Mouse (Mus musculus) T-helper 2 cell (primary cell): ENCODE data around the gene Gm20388.

Experiments used
- in situ Hi-C: fragments of 300-600 bp; cut with MboI, MseI; formaldehyde crosslinking; loops from one replicate; pipeline ENCODE4 v1.15.1; 2025; ENCODE audit warnings: high pct_unique_total_duplicates

Gene Gm20388

DNA sequence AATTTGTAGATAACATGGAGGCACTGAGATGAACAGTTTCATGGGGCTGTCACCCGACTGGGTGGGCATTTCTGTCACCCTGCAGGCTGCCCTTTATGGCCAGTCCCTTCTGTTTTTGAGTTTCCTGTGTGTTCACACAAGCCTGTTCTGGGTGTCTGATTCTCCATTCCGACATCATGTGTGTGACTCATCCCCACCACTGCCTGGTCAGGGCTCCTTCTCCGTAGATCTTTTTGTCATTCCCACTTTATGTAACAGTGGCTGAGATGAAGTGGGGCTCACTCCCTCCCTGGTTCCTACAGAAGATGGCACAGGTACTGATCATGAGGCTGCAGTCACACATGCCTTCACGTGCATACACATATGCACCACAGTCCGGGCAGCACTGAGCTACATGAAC lies 3212.0 kb downstream of the Gm20388 start:
- in situ Hi-C loops: no loop called here

DNA sequence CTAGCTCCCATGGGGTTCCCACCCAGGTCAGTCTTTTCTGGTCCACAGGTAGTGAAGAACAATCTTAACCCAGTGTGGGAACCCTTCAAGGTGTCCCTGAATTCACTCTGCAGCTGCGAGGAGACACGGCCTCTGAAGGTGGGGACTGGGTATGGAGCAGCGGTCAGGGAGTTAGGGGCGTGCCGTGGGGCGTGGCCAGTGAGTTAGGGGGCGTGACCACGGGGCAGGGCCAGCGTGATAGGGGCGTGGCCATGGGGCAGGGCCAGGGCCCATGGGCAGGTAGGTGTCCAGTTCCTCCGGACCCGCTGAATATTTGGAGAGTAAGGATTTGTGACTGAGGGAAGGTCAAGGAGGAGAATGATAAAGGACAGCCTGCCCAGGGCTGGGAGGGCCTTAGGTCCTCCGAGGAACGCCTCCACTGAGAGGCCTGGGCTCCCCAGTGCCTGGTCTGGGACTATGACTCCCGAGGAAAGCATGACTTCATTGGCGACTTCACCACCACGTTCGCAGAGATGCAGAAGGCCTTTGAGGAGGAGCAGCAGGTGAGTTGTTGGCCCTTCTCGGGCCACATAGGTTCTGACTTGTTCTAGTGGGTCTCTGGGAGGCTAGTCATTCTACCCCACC lies 3215.7 kb downstream of the Gm20388 start:
- in situ Hi-C loops: no loop called here

DNA sequence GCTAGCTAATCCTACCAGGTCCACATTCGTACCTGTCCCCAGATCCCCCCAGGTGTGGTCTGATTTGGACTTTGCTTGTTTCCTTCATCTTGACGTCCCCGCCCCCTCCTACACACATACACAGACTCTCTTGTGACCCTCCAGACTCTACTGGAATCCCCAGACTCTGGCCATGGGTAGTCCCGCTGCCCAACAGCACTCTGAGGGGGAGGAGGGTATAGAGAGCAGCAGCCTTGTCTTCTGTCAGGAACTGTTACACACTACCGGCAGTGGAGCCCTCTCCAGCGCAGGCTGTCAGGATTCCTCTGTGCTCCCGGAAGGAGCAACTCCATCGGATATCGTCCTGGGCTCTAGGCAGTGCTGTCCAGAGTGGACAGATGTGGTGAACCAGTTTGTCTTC lies 3220.4 kb downstream of the Gm20388 start:
- in situ Hi-C loops: no loop called here

DNA sequence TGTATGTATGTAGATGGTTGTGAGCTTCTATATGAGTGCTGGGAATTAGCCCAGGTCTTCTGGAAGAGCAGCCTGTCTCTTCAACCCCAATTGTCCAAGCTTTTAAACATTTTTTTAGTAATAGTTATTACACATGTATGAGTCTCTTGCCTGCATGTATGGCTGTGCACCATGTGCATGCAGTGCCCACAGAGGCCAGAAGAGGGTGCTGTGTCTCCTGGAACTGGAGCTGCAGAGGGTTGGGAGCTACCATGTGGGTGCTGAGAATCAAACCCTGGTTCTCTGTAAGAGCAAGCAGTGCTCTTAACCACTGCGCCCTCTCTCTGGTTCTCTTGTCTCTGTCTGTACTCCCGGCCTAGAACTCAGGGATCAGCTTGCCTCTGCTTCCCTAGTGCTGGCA lies 3222.3 kb downstream of the Gm20388 start:
- in situ Hi-C loops: no loop called here

DNA sequence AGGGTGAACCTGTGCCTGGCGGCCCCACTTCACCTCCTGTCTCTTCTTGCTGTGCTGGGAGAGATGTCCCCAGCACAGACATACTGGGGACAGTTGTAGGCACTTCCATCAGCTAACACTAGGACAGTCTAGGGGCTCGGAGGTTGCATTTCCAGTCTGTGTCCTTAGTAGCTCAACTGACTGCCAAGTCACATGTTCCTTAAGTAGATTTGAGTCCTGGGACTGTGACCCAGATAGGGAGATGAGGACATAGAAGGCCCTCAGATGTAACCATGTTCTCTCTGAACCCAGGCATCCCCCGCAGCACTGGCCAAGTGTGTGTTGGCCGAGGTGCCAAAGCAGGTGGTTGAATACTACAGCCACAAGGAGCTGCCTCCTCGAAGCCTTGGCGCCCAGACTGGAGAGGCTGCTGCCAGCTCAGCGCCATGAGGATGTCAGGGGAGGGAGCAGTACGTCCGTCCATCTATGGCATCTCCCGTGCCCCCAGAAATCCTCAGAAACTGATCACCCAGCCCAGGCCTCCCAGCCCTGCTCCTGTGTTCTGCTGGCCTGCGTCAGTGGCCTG lies 3223.6 kb downstream of the Gm20388 start:
- in situ Hi-C loops: no loop called here

DNA sequence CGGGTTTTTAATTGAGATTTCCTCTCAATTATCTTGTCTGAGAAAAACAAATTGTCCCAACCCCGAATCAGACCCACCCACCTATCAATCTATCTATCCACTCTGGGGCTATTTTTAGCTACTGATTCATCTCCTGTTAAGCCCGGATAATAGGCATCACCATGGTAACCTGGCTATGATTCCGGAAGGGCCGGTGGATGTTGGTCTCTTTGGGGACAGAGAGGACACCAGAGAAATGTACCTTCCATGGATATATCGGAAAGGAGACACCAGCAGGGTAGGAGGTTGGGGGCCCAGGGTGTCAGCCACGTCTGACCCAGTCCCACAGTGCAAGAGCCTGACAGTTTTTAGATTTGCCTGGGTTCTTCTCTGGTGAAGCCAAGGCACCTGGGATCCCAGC lies 3224.8 kb downstream of the Gm20388 start:
- in situ Hi-C loops: no loop called here

DNA sequence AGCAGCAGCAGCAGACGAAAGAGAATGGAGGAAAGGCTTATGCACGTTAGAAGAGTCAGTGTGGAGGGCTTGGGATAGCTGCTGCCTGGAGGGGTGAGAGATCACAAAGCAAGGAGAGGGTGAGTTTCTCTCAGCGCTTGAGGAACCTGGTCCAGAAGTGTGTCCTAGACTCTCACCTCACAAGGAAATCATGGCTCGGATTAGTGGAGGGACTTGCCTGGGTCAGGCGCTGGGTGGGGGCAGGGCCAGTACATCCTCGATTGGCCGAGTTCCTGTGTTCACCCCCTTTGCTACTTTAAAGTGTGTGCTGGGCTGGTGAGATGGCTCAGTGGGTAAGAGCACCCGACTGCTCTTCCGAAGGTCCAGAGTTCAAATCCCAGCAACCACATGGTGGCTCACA lies 3225.2 kb downstream of the Gm20388 start:
- in situ Hi-C loops: no loop called here

DNA sequence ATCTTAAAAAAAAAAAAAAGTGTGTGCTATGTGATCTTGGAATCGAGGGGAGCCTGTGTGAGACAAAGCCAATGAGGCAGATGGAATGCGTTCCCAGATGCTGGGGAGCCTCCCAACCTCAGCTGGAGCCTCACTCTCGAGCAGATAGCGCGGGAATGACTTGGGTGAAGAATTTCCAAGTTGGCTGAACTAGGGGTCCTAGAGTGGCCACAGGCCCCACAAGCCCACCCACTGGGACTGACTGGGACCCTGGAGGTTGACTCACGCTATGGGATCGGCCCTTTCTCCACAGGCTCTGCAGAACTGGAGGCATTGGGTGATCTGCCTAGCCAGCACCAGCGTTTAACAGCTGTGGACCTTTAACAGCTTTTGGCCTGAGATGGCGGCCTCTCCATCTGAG lies 3225.6 kb downstream of the Gm20388 start:
- in situ Hi-C loops: no loop called here

DNA sequence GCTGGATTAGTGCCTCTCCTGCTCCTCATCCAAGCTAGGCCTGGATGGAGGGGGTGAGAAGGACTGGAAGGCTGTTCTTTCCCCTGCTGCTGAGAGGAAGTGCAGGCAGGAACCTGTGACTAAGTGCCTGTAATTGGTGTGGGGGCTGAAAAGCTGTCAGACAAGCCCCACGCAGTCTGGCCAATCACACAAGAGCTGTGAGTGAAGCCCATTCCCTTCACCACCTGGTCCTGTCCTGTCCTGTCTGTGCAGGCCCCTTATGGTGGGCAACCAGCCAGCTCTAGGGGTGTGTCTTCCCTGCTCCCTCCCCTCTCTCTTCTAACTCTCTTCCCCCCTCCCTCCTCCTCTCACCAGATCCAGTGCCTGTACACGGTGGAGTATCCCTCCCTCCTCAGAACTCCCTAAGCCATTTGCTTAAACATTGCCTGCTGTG lies 3227.0 kb downstream of the Gm20388 start:
- in situ Hi-C loops: no loop called here

DNA sequence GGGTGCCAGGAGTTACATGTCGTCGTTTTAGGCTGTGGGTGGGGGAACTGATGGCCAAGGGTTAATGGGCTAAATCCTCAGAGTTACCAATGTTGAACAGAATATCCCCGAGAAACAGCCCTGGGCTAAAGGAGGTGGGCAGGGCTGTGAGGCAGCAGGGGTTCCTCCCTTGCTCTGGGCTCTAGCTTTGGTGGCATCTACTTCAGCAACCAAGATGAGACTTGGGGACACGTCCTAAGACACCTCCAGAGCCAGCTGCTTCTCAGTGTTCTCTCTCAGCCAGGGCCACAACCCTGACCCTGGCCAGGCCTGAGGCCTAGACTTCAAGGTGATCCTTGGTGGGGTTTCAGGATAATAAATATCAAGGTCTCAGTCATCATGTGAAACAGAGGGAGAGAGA lies 3228.1 kb downstream of the Gm20388 start:
- in situ Hi-C loops: no loop called here

DNA sequence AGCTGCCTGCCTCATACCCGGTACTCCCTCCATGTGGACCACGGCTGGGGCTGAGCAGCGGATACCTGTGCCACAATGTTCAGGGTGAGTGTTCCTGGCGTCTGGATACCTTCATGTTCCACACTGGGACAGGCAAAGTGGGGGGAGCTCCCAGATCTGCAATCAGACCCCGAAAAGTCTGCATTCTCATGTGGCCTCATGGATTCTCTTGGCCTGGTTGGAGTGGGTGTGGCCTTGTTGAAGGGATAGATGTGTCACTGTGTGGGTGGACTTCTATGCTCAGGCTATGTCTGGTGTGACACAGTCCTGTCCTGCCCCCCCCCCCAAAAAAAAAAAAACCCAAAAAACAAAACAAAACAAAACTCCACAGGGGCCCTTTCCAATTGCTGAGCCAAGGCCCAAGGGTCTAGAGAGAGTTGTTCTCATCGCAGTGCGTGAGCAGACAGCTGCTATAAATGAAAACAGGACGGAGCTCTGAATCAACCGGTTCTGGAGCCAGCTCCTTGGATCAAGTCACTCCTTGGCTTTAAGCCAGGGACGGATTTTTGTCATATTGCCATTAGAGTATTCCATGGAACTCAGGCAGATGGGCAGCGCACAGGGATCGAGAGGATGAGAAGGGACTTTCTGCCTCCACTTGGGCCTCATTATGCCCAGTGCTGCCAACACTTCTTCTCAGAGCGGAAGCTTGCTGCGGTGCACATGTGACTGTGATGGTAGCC lies 3231.3 kb downstream of the Gm20388 start:
- in situ Hi-C loops: loop anchor here (5.0 kb wide), 1 partner anchor 45 kb away; the partner anchor contains the start of gene Dpep1

DNA sequence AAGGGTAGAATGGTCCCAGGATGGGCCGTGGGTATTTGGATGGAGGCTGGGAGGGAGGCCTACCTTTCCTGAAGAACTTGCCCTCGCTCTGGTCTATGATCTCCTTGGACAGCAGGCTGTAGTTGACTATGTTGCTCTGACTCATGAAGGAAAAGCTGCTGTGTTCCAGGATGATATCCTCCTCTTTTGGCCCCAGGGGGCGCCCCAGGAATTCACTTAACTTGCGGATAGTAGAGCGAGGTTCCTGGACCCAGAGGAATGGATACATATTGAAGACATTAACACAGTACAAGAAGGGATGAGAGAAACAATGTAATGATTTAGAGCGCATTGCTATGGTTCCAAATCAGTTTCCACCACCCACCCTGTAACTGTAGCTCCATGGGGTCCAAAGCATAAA lies 3234.6 kb downstream of the Gm20388 start:
- in situ Hi-C loops: no loop called here

DNA sequence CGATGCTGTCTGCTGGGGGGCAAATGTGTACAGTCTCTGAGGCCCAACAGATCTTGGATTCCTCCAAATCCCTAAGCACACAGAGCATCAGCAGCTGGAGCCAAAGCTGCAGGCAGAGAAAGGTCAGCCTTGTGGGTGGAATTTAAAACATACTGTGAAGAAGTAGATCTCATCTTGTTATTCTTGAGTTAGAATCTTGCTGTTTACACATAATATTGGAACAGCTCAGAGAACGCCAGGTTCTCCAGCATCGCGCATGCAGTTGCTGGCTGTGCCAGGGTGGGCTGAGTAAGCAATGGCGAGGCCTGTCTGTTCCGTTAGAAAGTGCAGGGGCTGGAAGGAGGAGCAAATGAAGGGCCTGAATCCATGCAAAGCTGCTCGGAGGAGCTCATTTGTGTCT lies 3235.7 kb downstream of the Gm20388 start:
- in situ Hi-C loops: no loop called here

DNA sequence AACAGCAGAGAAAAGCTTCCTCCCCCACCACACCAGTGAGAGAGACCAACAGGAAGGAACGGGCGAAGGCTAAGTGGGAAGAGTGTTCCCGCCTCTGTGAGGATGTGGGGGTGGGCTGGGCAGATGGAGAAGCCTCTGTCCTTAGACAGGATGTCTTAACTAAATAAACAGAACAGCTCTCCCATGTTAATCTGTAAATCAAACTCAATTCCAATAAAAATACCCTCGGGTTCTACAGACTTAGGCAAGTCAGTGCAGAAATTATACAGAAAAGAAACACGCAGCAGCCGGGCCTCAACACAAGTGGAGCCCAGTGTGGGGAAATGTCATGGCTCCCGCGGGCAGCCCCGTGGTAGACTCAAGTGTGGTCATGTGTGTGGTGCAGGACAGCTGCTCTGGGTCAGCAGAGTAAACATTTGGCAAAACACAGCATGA lies 3240.1 kb downstream of the Gm20388 start:
- in situ Hi-C loops: no loop called here

DNA sequence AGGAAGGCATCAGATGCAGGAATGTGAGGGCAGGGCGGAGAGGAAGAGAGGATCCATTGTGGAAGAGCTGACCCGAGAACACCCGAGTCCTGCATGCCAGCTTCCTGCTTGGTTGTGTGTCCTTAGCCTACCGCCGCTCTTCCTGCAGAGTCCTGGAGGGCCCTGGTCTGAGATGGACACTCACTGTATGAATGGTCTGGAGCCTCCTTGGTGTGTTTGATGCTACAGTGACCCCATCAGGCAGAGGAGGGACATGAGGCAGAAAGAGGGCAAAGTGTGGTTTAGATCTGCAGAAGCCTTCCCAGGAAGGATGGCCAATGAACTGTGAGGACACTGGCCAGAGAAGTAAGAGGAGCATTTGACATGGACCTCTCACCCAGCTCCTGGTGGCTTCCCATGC lies 3244.5 kb downstream of the Gm20388 start:
- in situ Hi-C loops: no loop called here

DNA sequence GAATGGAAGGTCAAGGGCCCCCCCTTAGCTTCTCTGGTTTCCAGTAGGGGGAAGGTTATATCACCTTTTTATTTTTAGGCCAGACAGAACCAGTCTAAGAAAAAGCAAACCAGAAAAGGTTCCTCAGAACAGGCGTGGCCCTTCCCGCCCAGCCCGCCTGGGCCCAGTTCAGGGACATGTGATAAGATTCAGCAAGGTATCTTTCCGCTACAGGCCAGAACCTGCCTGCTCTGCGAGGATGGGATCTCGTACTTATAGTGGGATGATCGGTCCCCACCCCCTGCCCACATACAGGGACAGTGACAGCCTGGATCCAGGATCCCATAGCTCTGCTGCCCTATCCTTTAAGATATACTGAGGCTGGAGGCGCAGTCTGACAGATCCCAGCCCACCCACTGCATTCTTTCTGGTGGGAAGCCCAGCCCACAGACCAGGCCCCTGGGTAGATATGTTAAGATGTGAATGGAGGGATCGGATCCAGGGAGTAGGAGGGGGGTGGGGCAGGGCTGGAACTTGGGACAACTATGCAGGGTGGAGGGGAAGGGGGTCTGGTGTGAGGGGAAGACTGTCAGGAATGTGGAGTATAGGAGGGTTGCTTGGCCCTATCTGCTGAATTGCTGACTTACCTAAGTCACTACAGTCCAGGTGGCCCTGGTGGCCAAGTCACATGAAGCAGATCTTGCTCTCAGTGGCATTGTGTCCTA lies 3245.6 kb downstream of the Gm20388 start:
- in situ Hi-C loops: no loop called here

DNA sequence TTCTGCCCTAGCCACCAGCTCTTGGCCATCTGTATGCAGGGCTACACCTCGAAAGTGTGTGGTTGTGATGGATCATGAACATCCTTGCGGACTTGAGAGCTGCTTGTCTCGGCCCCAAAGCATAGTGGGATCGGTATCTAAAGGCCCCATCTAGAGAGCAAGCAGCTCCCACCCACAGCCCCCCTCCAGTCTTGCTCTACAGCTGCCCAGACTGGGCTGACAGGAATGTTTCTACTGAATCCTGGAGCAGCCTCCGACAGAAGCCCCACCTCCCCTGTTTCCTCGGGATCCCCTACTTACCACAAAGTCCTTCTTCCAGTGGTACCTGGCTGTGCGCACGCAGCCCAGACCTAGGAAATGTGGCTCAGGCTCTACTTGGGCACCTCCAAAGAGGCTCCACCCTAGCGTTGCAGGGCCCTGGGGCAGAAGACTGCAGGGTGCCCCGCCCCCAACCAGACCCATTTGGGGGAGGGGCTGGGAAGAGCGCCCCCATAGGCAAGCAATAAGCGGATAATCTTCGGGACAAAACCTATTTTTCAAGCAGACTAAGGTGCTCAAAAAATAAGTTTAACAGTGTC lies 3247.3 kb downstream of the Gm20388 start, which contains the start of gene Sult5a1:
TSS of gene Sult5a1 (minus strand) at position 428 of the 578 bp plus-strand sequence.
- in situ Hi-C loops: no loop called here

DNA sequence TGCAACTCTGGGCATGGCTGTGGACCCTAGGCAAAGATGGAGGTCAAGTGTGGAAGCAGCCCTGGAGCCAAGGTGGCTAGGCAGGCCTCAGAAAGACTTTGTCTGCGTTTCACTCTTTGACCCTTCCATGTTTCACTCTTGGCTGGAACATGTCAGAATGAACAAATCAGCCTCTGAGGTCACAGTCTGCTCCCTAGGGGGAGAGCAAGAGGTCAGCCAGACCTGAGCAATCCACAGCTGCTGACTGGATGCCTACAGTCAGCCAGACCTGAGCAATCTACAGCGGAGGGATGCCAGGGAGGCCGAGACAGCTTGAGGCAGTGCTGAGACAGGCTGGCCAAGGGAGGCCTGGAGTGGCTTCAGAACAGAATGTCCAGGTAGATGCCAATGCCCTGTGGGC lies 3270.8 kb downstream of the Gm20388 start:
- in situ Hi-C loops: no loop called here

DNA sequence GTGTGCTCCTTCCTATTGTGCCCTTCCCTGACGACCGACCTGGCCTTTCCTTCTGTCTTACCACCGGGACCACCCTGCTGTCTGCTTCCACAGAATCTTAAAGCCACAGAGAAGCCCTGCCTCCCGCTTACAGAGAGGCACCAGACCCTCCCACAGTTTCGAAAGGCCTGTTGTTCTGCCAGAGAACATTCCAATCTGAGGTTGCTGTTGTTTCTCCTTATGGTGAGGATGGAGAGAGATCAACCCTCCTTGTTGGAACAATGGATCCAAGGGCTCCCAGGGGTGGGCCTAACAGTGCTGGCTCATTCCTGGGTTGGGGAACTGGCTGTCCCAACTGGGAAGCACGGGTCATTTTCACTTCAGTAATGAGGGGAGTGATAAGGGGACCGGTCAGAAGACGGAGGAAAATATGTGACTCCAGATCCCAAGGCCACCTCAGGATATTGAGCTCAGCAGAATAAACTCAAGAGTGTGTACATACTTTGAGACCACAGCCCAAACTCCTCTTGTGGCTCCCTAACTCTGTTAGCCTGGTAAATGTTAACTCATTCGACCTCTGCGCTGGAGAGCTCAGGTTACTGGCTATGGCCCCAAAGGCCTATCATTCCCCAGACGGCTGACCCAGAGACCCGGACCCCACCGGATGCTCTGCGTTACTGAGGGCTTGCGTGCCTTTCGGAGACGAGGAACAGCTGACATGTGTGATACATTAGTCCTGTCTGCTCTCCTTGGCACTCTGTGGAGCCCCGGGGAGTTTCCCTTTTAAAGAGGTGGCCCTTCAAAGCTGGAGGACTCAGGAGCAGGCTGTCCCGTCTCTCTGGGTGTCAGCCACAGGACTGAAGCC lies 3275.1 kb downstream of the Gm20388 start, which contains the start of gene Dpep1:
TSS of gene Dpep1 (plus strand) at position 677 of the 844 bp plus-strand sequence.
- in situ Hi-C loops: loop anchor here (5.0 kb wide), 1 partner anchor 43 kb away; no protein-coding TSS in a partner anchor

DNA sequence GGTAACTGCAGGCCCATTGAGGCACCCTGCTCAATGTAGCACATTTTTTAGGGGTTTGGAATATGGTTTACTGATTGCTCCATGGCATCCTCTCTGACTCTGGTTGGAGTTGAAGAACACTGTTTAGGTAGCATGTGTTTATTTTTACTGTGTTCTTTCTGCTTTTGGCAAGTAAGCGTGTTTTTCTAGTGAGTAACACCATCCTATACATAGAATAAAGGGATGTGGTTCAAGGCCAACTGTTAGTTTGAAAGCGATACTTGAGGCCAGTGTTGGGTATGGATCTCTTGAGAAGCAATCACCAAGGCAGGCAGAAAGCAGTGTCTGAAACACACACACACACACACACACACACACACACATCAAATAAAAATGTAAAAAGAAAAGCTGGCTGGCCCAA lies 3277.4 kb downstream of the Gm20388 start:
- in situ Hi-C loops: loop anchor here (5.0 kb wide), 1 partner anchor 46 kb away; no protein-coding TSS in a partner anchor

DNA sequence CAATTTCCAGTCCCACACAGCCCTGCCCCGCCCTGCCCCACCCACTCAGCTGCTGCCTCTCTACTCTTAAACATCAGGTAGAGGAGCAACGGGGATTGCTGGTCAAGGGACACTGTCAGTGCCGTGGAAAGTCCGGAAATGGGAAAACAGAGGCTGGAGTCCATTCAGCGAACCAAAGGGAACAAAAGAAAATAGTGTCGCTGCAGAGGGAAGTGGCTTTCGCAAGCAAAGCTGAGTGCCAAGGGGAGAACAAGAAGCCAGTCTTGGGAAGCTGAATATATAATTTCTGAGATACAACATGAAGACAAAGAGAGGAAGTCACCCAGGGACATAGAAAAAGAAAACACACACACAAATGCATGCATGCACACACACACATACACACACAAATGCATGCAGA lies 3278.2 kb downstream of the Gm20388 start:
- in situ Hi-C loops: loop anchor here (5.0 kb wide), 1 partner anchor 47 kb away; no protein-coding TSS in a partner anchor
